Mouse (Mus musculus): Measurements from ENCODE around the gene Mrpl37. TPM values are rescaled to one million over a fixed set of nuclear protein-coding genes. Genes with fewer than 3 reads are reported as not detected.

The Mrpl37 gene
- polyA plus RNA-seq, 1 experiment from 2014 or later, result 81.9 TPM

GRCm38 (mm10) chr4:107063214-107063613, 3.5 kb downstream of the Mrpl37 start:
- H3K9ac ChIP-seq, result no peak overlapping the region
- no peak overlapping the region for H3K4me2 ChIP-seq
- ATAC-seq, result no peak
- no peak overlapping the region for H3K27ac ChIP-seq
- H3K4me3 ChIP-seq, result no peak overlapping the region
- WGBS, result 72% methylated on average over 3 of the region's 3 CpGs
- H3K27me3 ChIP-seq, result 0 out of 2 replicates have a peak, but pooled peaks cover 3% of the 10 kb centered on the region
- H3K36me3 ChIP-seq (ENCODE audit: poor library complexity, severe bottlenecking), result peaks cover 60% of the 10 kb centered on the region
- H3K9me3 ChIP-seq (replicated peaks), result no peaks in the 10 kb centered on the region
- peaks cover 26% of the 10 kb centered on the region for H3K4me1 ChIP-seq

GRCm38 (mm10) chr4:107061560-107061959, 5.1 kb downstream of the Mrpl37 start:
- no peak overlapping the region for H3K27ac ChIP-seq
- H3K9me3 ChIP-seq (replicated peaks), result no peaks in the 10 kb centered on the region
- H3K9ac ChIP-seq, result no peak overlapping the region
- peaks cover 19% of the 10 kb centered on the region for H3K4me1 ChIP-seq
- H3K27me3 ChIP-seq, result no peaks in the 10 kb centered on the region
- peaks cover 77% of the 10 kb centered on the region for H3K36me3 ChIP-seq (ENCODE audit: poor library complexity, severe bottlenecking)
- no peak overlapping the region for H3K4me3 ChIP-seq
- no peak overlapping the region for H3K4me2 ChIP-seq
- 95% methylated on average over 4 of the region's 4 CpGs for WGBS
- ATAC-seq, result no peak

- Histone ChIP-seq H3K9me3 (replicated peaks) (no peaks in the 10 kb centered on the region), H3K4me3 (no peak overlapping the region), H3K4me2 (no peak overlapping the region), H3K36me3 (ENCODE audit: poor library complexity, severe bottlenecking) (peaks cover 79% of the 10 kb centered on the region), H3K27me3 (no peaks in the 10 kb centered on the region), H3K27ac (no peak overlapping the region), H3K9ac (no peak overlapping the region), H3K4me1 (peaks cover 9% of the 10 kb centered on the region; the same call in 1 of the 2 replicates)
- ATAC-seq, result no peak
- 89% methylated on average over 6 of the region's 6 CpGs for WGBS
These were observed 7.9 kb downstream of the Mrpl37 start for GRCm38 (mm10) chr4:107058781-107059180.

GRCm38 (mm10) chr4:107058346-107058745, 8.3 kb downstream of the Mrpl37 start:
- no peaks in the 10 kb centered on the region for H3K27me3 ChIP-seq
- 95% methylated on average over 5 of the region's 5 CpGs for WGBS
- no peak overlapping the region for H3K4me2 ChIP-seq
- no peak overlapping the region for H3K4me3 ChIP-seq
- no peaks in the 10 kb centered on the region for H3K9me3 ChIP-seq (replicated peaks)
- peaks cover 75% of the 10 kb centered on the region for H3K36me3 ChIP-seq (ENCODE audit: poor library complexity, severe bottlenecking)
- H3K9ac ChIP-seq, result no peak overlapping the region
- no peak for ATAC-seq
- no peak overlapping the region for H3K27ac ChIP-seq
- H3K4me1 ChIP-seq, result peaks cover 5% of the 10 kb centered on the region; the same call in 1 of the 2 replicates

- H3K9ac ChIP-seq, result no peak overlapping the region
- peaks cover 56% of the 10 kb centered on the region for H3K36me3 ChIP-seq (ENCODE audit: poor library complexity, severe bottlenecking)
- no peaks in the 10 kb centered on the region for H3K27me3 ChIP-seq
- no peaks in the 10 kb centered on the region for H3K4me1 ChIP-seq
- no peak overlapping the region for H3K4me2 ChIP-seq
- no peak for ATAC-seq
- no peaks in the 10 kb centered on the region for H3K9me3 ChIP-seq (replicated peaks)
- H3K27ac ChIP-seq, result no peak overlapping the region
- H3K4me3 ChIP-seq, result no peak overlapping the region
- WGBS, result 79% methylated on average over 3 of the region's 3 CpGs
These were observed 10.6 kb downstream of the Mrpl37 start for GRCm38 (mm10) chr4:107056088-107056487.

- ATAC-seq, result no peak
- Histone ChIP-seq H3K9me3 (replicated peaks) (no peaks in the 10 kb centered on the region), H3K36me3 (ENCODE audit: poor library complexity, severe bottlenecking) (peaks cover 48% of the 10 kb centered on the region), H3K27me3 (no peaks in the 10 kb centered on the region), H3K9ac (no peak overlapping the region), H3K4me2 (no peak overlapping the region), H3K27ac (no peak overlapping the region), H3K4me3 (no peak overlapping the region), H3K4me1 (no peaks in the 10 kb centered on the region)
- 51% methylated on average over 5 of the region's 5 CpGs for WGBS
These were observed 13.6 kb downstream of the Mrpl37 start for GRCm38 (mm10) chr4:107052962-107053553.

GRCm38 (mm10) chr4:107051889-107052288, 14.8 kb downstream of the Mrpl37 start:
- Histone ChIP-seq H3K4me2 (no peak overlapping the region), H3K36me3 (ENCODE audit: poor library complexity, severe bottlenecking) (peaks cover 47% of the 10 kb centered on the region), H3K9me3 (replicated peaks) (no peaks in the 10 kb centered on the region), H3K4me1 (no peaks in the 10 kb centered on the region), H3K27ac (no peak overlapping the region), H3K27me3 (no peaks in the 10 kb centered on the region), H3K4me3 (no peak overlapping the region), H3K9ac (no peak overlapping the region)
- 64% methylated on average over 4 of the region's 4 CpGs for whole genome bisulfite sequencing
- no peak for ATAC-seq

- Histone ChIP-seq H3K27ac (no peak overlapping the region), H3K36me3 (ENCODE audit: poor library complexity, severe bottlenecking) (peaks cover 66% of the 10 kb centered on the region), H3K27me3 (no peaks in the 10 kb centered on the region), H3K9ac (no peak overlapping the region), H3K4me2 (no peak overlapping the region), H3K4me1 (no peaks in the 10 kb centered on the region), H3K4me3 (no peak overlapping the region), H3K9me3 (replicated peaks) (no peaks in the 10 kb centered on the region)
- ATAC-seq, result no peak
- 88% methylated on average over 11 of the region's 11 CpGs for WGBS
These were observed 18.0 kb downstream of the Mrpl37 start for GRCm38 (mm10) chr4:107048568-107049162.

GRCm38 (mm10) chr4:107047806-107048205, 18.9 kb downstream of the Mrpl37 start:
- Histone ChIP-seq H3K4me3 (no peak overlapping the region), H3K9me3 (replicated peaks) (no peaks in the 10 kb centered on the region), H3K9ac (no peak overlapping the region), H3K27me3 (no peaks in the 10 kb centered on the region), H3K27ac (no peak overlapping the region), H3K4me1 (no peaks in the 10 kb centered on the region), H3K36me3 (ENCODE audit: poor library complexity, severe bottlenecking) (peaks cover 71% of the 10 kb centered on the region), H3K4me2 (no peak overlapping the region)
- no peak for ATAC-seq
- 93% methylated on average over 5 of the region's 5 CpGs for WGBS

- H3K27ac ChIP-seq, result no peak overlapping the region
- H3K4me3 ChIP-seq, result no peak overlapping the region
- no peak overlapping the region for H3K4me2 ChIP-seq
- H3K36me3 ChIP-seq (ENCODE audit: poor library complexity, severe bottlenecking), result peaks cover 89% of the 10 kb centered on the region
- no peak overlapping the region for H3K9ac ChIP-seq
- H3K9me3 ChIP-seq (replicated peaks), result no peaks in the 10 kb centered on the region
- no peak for ATAC-seq
- H3K27me3 ChIP-seq, result no peaks in the 10 kb centered on the region
- 98% methylated on average over 13 of the region's 13 CpGs for WGBS
- no peaks in the 10 kb centered on the region for H3K4me1 ChIP-seq
These were observed 21.5 kb downstream of the Mrpl37 start for GRCm38 (mm10) chr4:107045188-107045587.

- no peak overlapping the region for H3K27ac ChIP-seq
- ATAC-seq, result no peak
- H3K9me3 ChIP-seq (replicated peaks), result no peaks in the 10 kb centered on the region
- H3K4me2 ChIP-seq, result no peak overlapping the region
- H3K27me3 ChIP-seq, result no peaks in the 10 kb centered on the region
- H3K4me3 ChIP-seq, result no peak overlapping the region
- WGBS, result 91% methylated on average over 6 of the region's 6 CpGs
- no peak overlapping the region for H3K9ac ChIP-seq
- peaks cover 12% of the 10 kb centered on the region for H3K4me1 ChIP-seq
- peaks cover 92% of the 10 kb centered on the region for H3K36me3 ChIP-seq (ENCODE audit: poor library complexity, severe bottlenecking)
These were observed 24.4 kb downstream of the Mrpl37 start for GRCm38 (mm10) chr4:107042304-107042703.

- H3K36me3 ChIP-seq (ENCODE audit: poor library complexity, severe bottlenecking), result peaks cover 90% of the 10 kb centered on the region
- no peak overlapping the region for H3K9ac ChIP-seq
- peak; percentile 45; the same call in 1 of the 2 replicates for ATAC-seq
- H3K4me1 ChIP-seq, result peaks cover 12% of the 10 kb centered on the region
- no peak overlapping the region for H3K4me3 ChIP-seq
- no peaks in the 10 kb centered on the region for H3K9me3 ChIP-seq (replicated peaks)
- H3K27me3 ChIP-seq, result no peaks in the 10 kb centered on the region
- peak overlapping the region; percentile 20 for H3K27ac ChIP-seq
- 55% methylated on average over 8 of the region's 8 CpGs for WGBS
- H3K4me2 ChIP-seq, result no peak overlapping the region
These were observed 27.4 kb downstream of the Mrpl37 start for GRCm38 (mm10) chr4:107039270-107039669.

GRCm38 (mm10) chr4:107038303-107038702, 28.4 kb downstream of the Mrpl37 start:
- Histone ChIP-seq H3K4me2 (no peak overlapping the region), H3K36me3 (ENCODE audit: poor library complexity, severe bottlenecking) (peaks cover 90% of the 10 kb centered on the region), H3K9me3 (replicated peaks) (no peaks in the 10 kb centered on the region), H3K27ac (peak overlapping the region; percentile 20; the same call in 1 of the 2 replicates), H3K9ac (no peak overlapping the region), H3K4me3 (no peak overlapping the region), H3K27me3 (no peaks in the 10 kb centered on the region), H3K4me1 (peaks cover 12% of the 10 kb centered on the region)
- no peak for ATAC-seq
- WGBS, result 84% methylated on average over 4 of the region's 4 CpGs
